Mouse (Mus musculus) CH12.LX (cell line): ENCODE measurements at regions not wholly inside any gene's neighbourhood (a gene's known extent, or its start where the extent isn't known, plus 50 kb on each side); places are given as distances from the start of the nearest gene placed in this dataset.
A peak's percentile ranks its signal among the peaks of the same experiment; 100 is the strongest.

Experiments used
- BHLHE40 ChIP-seq: IDR thresholded peaks from 2 replicates; pipeline ENCODE4 v1.6.1; 2011; ENCODE audit warnings: mild to moderate bottlenecking, low read depth, low read length, improper control_type of control experiment
- CTCF ChIP-seq, 2 experiments: IDR thresholded peaks in 1 of 2; conservative IDR thresholded peaks in 1 of 2; 2 replicates each; pipeline ENCODE4 v1.5.1; 2011 to 2012; ENCODE audit warnings: low read depth in 2 of 2, low read length in 2 of 2, improper control_type of control experiment in 1 of 2, inconsistent platforms in 1 of 2, mild to moderate bottlenecking in 1 of 2, moderate library complexity in 1 of 2
- ETS1 ChIP-seq: conservative IDR thresholded peaks from 2 replicates; pipeline ENCODE4 v1.6.1; 2012; ENCODE audit warnings: low read depth, mild to moderate bottlenecking, inconsistent platforms, low read length, improper control_type of control experiment, moderate library complexity
- SIN3A ChIP-seq: IDR thresholded peaks from 2 replicates; pipeline ENCODE4 v1.6.1; 2012; ENCODE audit warnings: low read length, improper control_type of control experiment, inconsistent platforms
- TBP ChIP-seq: conservative IDR thresholded peaks from 2 replicates; pipeline ENCODE4 v1.6.1; 2011; ENCODE audit warnings: low read depth, low read length, improper control_type of control experiment

GRCm38 (mm10) chr3:144334201-144334600, 129.2 kb upstream of the Lmo4 start:
- TF ChIP-seq CTCF (conservative IDR thresholded peaks at IDR 0.05 in 1 of 2, IDR thresholded peaks at IDR 0.05 in 1 of 2; ENCODE audit: low read depth in 2 of 2, low read length in 2 of 2) = no peak
- peak; percentile 28; the same call in 1 of the 2 replicates for TF ChIP-seq BHLHE40
- TF ChIP-seq TBP = no peak
- TF ChIP-seq ETS1 = no peak; the same call in 1 of the 2 replicates
- TF ChIP-seq SIN3A = no peak
